Mouse (Mus musculus) liver, embryonic 14.5 days (tissue): ENCODE results near the gene Tox2. TPM values are rescaled to one million over a fixed set of nuclear protein-coding genes. Genes with fewer than 3 reads are reported as not detected.

Experiments
- ATAC-seq: fragments of 200-750 bp; cut with Nextera tagmentation; 2 replicates; pipeline ENCODE4 v1.8.0; 2017; ENCODE audit warnings: moderate number of reproducible peaks, mild to moderate bottlenecking, moderate library complexity; ENCODE audit not compliant: insufficient read depth
- DNase-seq, 3 experiments: peaks; one replicate each; pipeline ENCODE4 v3.0.0-alpha.2; 2012 to 2013; ENCODE audit warnings: low read depth in 3 of 3, low spot score in 3 of 3
- H3K27ac ChIP-seq: fragments of 300-500 bp; sonication (generic); 2 replicates; pipeline ENCODE4 v1.5.1; 2014; ENCODE audit warnings: moderate library complexity, mild to moderate bottlenecking, control low read depth, inconsistent platforms
- H3K27me3 ChIP-seq: fragments of 300-500 bp; sonication (generic); 2 replicates; pipeline ENCODE4 v1.6.1; 2014; ENCODE audit warnings: mild to moderate bottlenecking, low read length, moderate library complexity; ENCODE audit not compliant: control insufficient read depth, insufficient read depth
- H3K36me3 ChIP-seq: fragments of 300-500 bp; sonication (generic); replicated peaks from 2 replicates; pipeline ENCODE4 v1.6.1; 2014; ENCODE audit warnings: low read depth; ENCODE audit not compliant: control insufficient read depth, insufficient read depth
- H3K4me1 ChIP-seq, 2 experiments: fragments of 200-500 bp in 1 of 2; fragments of 300-500 bp in 1 of 2; sonication (generic) in 1 of 2; replicated peaks; 2 replicates each; pipeline ENCODE4 v1.6.1; 2012 to 2014; ENCODE audit warnings: antibody characterized with exemption in 1 of 2, inconsistent platforms in 1 of 2, low read length in 1 of 2; ENCODE audit not compliant: control insufficient read depth in 2 of 2, insufficient read depth in 2 of 2
- H3K4me2 ChIP-seq: fragments of 300-500 bp; sonication (generic); 2 replicates; pipeline ENCODE4 v1.6.1; 2014; ENCODE audit warnings: low read depth, mild to moderate bottlenecking, control low read depth, moderate library complexity
- H3K4me3 ChIP-seq, 2 experiments: fragments of 200-500 bp in 1 of 2; fragments of 300-500 bp in 1 of 2; sonication (generic) in 1 of 2; 2 replicates each; pipeline ENCODE4 v1.5.1; 2012 to 2014; ENCODE audit warnings: low read depth in 2 of 2, low read length in 2 of 2, mild to moderate bottlenecking in 2 of 2, control low read depth in 1 of 2, inconsistent platforms in 1 of 2, moderate library complexity in 1 of 2; ENCODE audit not compliant: insufficient read depth in 1 of 2
- H3K9ac ChIP-seq: fragments of 300-500 bp; sonication (generic); replicated peaks from 2 replicates; pipeline ENCODE4 v1.6.1; 2014; ENCODE audit warnings: mild to moderate bottlenecking, control low read depth, moderate library complexity
- H3K9me3 ChIP-seq: fragments of 300-500 bp; sonication (generic); 2 replicates; pipeline ENCODE4 v1.6.1; 2016; ENCODE audit warnings: low read length, mixed read lengths; ENCODE audit not compliant: control insufficient read depth
- CTCF ChIP-seq: IDR thresholded peaks from 2 replicates; pipeline ENCODE4 v1.5.1; 2016; ENCODE audit warnings: antibody characterized with exemption, low read depth, control low read depth
- EP300 ChIP-seq: IDR thresholded peaks from 2 replicates; pipeline ENCODE4 v1.6.1; 2016; ENCODE audit warnings: antibody characterized with exemption, low read depth
- WGBS: fragments of 180-500 bp; shearing (Covaris S2); extraction: QIAGEN DNeasy Blood & Tissue Kit; methylation state at CpG from one replicate; pipeline ENCODE4 v1.1.7; 2014; ENCODE audit not compliant: insufficient replicate concordance; 5-methylcytosine and 5-hydroxymethylcytosine counted together
- polyA plus RNA-seq, 2 experiments: library from polyadenylated mRNA; depleted of rRNA in 1 of 2; stranded (reverse) in 1 of 2; unstranded in 1 of 2; fragments of >200 nt; fragmentation: Nextera tagmentation in 1 of 2; extraction: Ambion mirVana in 1 of 2; gene quantifications; 2 replicates each; pipeline versions ENCODE4 v1.2.1 to v1.2.3; 2012 to 2014

Tox2 gene
- polyA plus RNA-seq, 2 experiments, result 0.25 to 0.71 TPM

DNA sequence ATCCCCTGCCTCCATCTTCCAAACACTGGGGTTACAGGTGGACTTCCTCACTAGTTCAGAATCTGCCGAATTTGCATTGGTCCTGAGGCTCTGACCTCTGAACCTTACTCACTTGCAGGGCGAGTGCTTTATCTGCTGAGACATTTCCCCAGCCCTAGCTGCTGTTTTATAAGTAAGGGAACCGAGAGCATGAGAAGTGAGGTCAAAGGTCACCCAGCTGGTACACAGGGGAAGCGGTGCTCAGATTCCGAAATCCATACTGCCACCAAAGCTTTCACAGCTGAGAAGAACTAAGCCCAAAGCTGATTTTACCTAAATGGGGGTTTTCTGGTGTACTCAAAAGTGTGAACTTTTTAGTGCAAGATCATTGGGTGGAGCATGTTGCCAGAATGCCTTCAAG is 38.9 kb downstream of the Tox2 start:
- Histone ChIP-seq H3K27me3 (no peaks in the 10 kb centered on the region), H3K4me1 (no peaks in the 10 kb centered on the region), H3K4me2 (no peak overlapping the region), H3K36me3 (no peaks in the 10 kb centered on the region), H3K9ac (no peak overlapping the region), H3K9me3 (no peaks in the 10 kb centered on the region), H3K27ac (no peak overlapping the region), H3K4me3 (no peak overlapping the region)
- DNase-seq (no peak), ATAC-seq (no peak)
- 30% methylated on average over 5 of the region's 5 CpGs for WGBS
- TF ChIP-seq CTCF, result no peak
- TF ChIP-seq EP300, result no peak

DNA sequence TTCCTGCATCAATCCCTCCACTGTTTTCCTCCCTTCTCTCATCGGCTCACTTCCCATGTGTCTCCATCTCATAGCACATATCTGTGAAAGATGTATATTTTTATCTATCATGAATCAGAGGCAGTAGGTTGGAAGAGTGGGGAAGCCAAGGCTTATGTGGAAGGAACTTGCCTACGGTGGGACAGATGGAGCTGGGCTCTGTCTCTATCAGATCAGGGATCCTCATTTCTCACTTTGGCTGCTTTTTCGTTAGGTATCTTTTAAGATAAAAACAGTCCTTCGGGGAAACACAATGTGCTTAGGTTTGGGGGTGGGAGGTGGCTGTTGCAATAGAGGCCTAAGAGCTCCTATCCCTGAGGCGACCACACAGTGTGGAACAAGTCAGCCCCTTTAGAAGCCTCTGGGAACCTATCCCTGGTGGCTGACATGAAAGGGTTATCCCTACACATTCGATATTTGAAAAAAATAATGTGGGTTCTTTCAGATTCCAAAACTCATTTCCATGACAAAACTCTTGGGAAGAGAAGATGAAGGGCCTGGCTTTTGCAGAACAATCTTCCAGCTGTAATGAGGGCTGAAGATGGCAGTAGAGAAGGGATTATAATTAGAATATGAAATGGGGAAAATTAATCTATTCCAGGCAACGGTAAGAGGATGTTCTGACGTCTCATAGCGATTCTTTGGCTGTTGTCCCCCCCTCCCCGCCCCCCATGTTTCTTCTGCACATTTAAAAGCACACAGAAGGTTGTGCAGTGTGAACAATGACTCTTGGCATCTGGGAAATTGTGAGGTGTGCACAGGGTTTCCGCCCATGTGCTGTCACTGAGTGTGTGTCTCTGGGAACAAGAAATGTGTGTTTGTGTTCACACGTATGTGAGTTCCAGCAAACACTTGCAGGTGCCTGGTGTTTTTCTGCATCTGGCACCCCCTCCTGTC is 41.3 kb downstream of the Tox2 start:
- no peaks in the 10 kb centered on the region for H3K27me3 ChIP-seq

DNA sequence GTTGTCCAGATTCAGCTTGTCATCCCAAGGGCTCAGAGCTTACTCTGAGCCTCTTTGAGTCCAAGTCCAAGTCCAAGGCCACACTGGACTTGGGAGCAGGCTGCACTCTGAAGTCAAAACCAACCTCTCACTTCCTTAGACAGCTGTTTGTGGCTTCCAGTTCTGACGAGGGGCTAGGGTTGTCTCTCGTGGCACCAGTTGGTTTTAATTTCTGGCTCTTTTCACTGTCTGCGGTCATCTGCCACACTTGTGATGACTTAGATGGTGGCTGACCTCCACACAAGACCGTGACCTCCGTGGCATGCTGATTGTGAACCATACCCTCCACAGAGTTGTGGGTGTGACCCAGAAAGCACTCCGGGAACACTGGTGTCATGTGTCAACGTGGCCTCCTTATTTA is 46.0 kb downstream of the Tox2 start:
- 0 out of 4 replicates have a peak, but pooled peaks cover 0 to 2% of the 10 kb centered on the region in 2 experiments for H3K4me1 ChIP-seq
- H3K27me3 ChIP-seq, result peaks cover 2% of the 10 kb centered on the region; the same call in 1 of the 2 replicates
- 52% methylated on average over 7 of the region's 7 CpGs for WGBS
- no peaks in the 10 kb centered on the region for H3K36me3 ChIP-seq
- ATAC-seq (no peak), DNase-seq (no peak)
- no peak overlapping the region for H3K27ac ChIP-seq
- TF ChIP-seq CTCF (no peak), EP300 (no peak)
- no peaks in the 10 kb centered on the region for H3K9me3 ChIP-seq
- no peak overlapping the region for H3K4me2 ChIP-seq
- H3K4me3 ChIP-seq, result no peak overlapping the region
- no peak overlapping the region for H3K9ac ChIP-seq

More for the DNA sequence above, 41.3 kb downstream of the Tox2 start:
- TF ChIP-seq CTCF (no peak), EP300 (no peak)
- Histone ChIP-seq H3K4me3 (no peak overlapping the region), H3K9ac (no peak overlapping the region), H3K36me3 (no peaks in the 10 kb centered on the region), H3K4me1 (no peaks in the 10 kb centered on the region), H3K9me3 (no peaks in the 10 kb centered on the region), H3K27ac (no peak overlapping the region), H3K4me2 (no peak overlapping the region)
- WGBS, result 56% methylated on average over 12 of the region's 12 CpGs
- no peak for DNase-seq
- ATAC-seq, result no peak

DNA sequence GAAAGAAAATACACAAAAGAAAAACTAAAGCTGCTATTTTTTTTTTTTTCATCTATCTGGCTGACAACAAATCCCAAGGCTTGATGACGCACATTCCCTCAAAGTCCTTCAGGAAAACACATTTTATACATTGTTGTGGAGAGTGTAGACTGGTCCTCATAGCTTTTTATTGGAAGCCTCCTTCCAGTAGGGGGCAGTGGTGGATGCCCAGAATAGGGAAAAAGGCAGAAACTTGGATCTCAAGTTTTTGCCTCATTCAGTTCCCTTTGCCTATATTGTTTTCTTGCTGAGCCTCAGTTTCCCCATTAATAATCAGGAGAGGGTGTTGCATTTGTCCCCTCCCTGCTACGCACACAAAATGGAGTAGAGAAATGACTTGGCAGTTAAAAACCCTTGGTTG is 49.7 kb downstream of the Tox2 start:
- TF ChIP-seq EP300 (no peak), CTCF (peak; percentile 43)
- Histone ChIP-seq H3K27ac (no peak overlapping the region), H3K9ac (no peak overlapping the region), H3K4me3 (no peak overlapping the region), H3K9me3 (no peaks in the 10 kb centered on the region), H3K36me3 (no peaks in the 10 kb centered on the region), H3K27me3 (peaks cover 2% of the 10 kb centered on the region; the same call in 1 of the 2 replicates), H3K4me1 (0 out of 4 replicates have a peak, but pooled peaks cover 0 to 2% of the 10 kb centered on the region in 2 experiments), H3K4me2 (no peak overlapping the region)
- WGBS, result 66% methylated on average over 2 of the region's 2 CpGs
- ATAC-seq (no peak), DNase-seq (no peak)
